Mouse (Mus musculus): ENCODE data around the gene Nova1. TPM values are rescaled to one million over a fixed set of nuclear protein-coding genes. Genes with fewer than 3 reads are reported as not detected.

Nova1 gene
- total and polyA plus RNA-seq, 3 experiments = not detected

DNA sequence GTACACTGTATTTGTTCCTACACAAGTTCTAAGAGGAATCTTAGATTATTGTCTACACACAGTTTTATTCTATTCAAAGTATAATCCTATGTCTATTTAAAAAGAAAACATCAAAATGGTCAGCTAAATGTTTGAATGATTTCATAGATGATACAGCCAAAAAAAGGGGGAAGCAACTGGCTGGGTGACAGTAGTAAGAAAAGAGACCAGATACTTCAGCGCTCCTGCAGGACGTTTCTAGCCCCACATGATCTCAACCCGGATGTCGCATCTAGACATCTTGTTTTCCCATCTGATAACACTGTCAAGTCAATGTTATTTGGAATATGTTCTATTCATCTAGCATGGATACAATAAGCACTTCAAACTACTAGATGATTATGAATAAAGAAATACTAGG, 99.7 kb downstream of the Nova1 start:
- H3K27ac ChIP-seq (ENCODE audit: insufficient read depth, low read depth) = no peak overlapping the region
- no peaks in the 10 kb centered on the region for H3K4me1 ChIP-seq (ENCODE audit: control insufficient read depth in 1 of 2, insufficient read depth in 2 of 2)
- no peaks in the 10 kb centered on the region for H3K79me2 ChIP-seq (replicated peaks; ENCODE audit: control insufficient read depth, extremely low read depth, insufficient read depth, poor library complexity, severe bottlenecking)
- TF ChIP-seq MAFK (IDR thresholded peaks at IDR 0.05; ENCODE audit: insufficient replicate concordance, low read length) (no peak), IRF4 (IDR thresholded peaks at IDR 0.05; ENCODE audit: low read depth, low read length) (no peak), ZC3H11A (IDR thresholded peaks at IDR 0.05; ENCODE audit: low read depth, low read length) (no peak), MYC (IDR thresholded peaks at IDR 0.05; ENCODE audit: low read depth, low read length) (no peak), POLR2AphosphoS2 (IDR thresholded peaks at IDR 0.05; ENCODE audit: low read depth, low read length) (no peak), MXI1 (IDR thresholded peaks at IDR 0.05; ENCODE audit: low read depth, low read length) (no peak), RCOR1 (conservative IDR thresholded peaks at IDR 0.05; ENCODE audit: low read depth, low read length) (no peak), SIN3A (IDR thresholded peaks at IDR 0.05; ENCODE audit: low read length) (no peak), JUND (conservative IDR thresholded peaks at IDR 0.05; ENCODE audit: low read depth, low read length) (no peak), EP300 (IDR thresholded peaks at IDR 0.05; ENCODE audit: low read length) (no peak), ZKSCAN1 (IDR thresholded peaks at IDR 0.05; ENCODE audit: borderline replicate concordance, low read depth, low read length) (no peak), POLR2A (IDR thresholded peaks at IDR 0.05; ENCODE audit: low read depth, low read length) (no peak), PAX5 (IDR thresholded peaks at IDR 0.05; ENCODE audit: low read length) (no peak), BHLHE40 (IDR thresholded peaks at IDR 0.05; ENCODE audit: low read depth, low read length) (no peak), MEF2A (IDR thresholded peaks at IDR 0.05; ENCODE audit: borderline replicate concordance, low read depth, low read length) (no peak)
- H3K9ac ChIP-seq (ENCODE audit: insufficient read depth, low read depth) = no peak overlapping the region
- H3K27me3 ChIP-seq (replicated peaks) = no peaks in the 10 kb centered on the region
- no peak overlapping the region for H3K4me3 ChIP-seq (replicated peaks in 1 of 3; ENCODE audit: low read depth in 2 of 3, low read length in 2 of 3, poor library complexity in 1 of 3)
- H3K4me2 ChIP-seq (ENCODE audit: insufficient read depth, low read depth, poor library complexity, severe bottlenecking) = no peak overlapping the region
- in situ Hi-C loops (cut with MboI; ENCODE audit: low pct_ligation_motif_present, low pct_unique_long_range_greater_than_20kb, low sequenced_read_pairs) = no loop called here
- H3K9me3 ChIP-seq (replicated peaks; ENCODE audit: low read length) = no peaks in the 10 kb centered on the region
- dilution Hi-C loops (cut with MboI; ENCODE audit: extremely low pct_ligation_motif_present, extremely low pct_unique_long_range_greater_than_20kb, low sequenced_read_pairs) = no loop called here
- no peak for DNase-seq (ENCODE audit: extremely low read depth)
- H3K36me3 ChIP-seq (replicated peaks in 1 of 2; ENCODE audit: control insufficient read depth in 1 of 2, insufficient read depth in 1 of 2, low read length in 1 of 2) = no peaks in the 10 kb centered on the region

DNA sequence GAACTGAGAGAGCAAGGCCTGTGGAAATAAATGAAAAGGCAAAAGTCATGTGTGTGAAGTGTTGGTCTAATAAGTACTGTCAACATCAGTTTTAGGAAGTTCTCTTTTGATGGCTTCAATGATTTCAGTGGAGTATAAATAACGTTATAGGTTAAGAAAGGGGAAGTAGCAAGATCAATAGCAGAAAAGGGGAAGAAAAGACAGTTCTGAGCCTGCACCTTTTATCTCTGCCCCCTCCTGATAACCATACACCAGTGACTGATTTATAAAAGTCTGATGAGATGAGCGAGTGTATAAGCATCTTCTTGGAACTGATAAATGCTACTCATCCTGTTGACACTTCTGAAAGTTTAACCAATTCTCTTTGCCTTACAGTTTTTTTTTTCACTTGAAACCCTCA, 108.6 kb downstream of the Nova1 start:
- Histone ChIP-seq H3K27ac (ENCODE audit: insufficient read depth, low read depth) (no peak overlapping the region), H3K9me3 (replicated peaks; ENCODE audit: low read length) (no peaks in the 10 kb centered on the region)
- dilution Hi-C loops (cut with MboI; ENCODE audit: extremely low pct_ligation_motif_present, extremely low pct_unique_long_range_greater_than_20kb, low sequenced_read_pairs) = no loop called here

More for the DNA sequence above, 108.6 kb downstream of the Nova1 start:
- Histone ChIP-seq H3K36me3 (replicated peaks in 1 of 2; ENCODE audit: control insufficient read depth in 1 of 2, insufficient read depth in 1 of 2, low read length in 1 of 2) (no peaks in the 10 kb centered on the region), H3K9ac (ENCODE audit: insufficient read depth, low read depth) (no peak overlapping the region), H3K4me3 (replicated peaks in 1 of 3; ENCODE audit: low read depth in 2 of 3, low read length in 2 of 3, poor library complexity in 1 of 3) (no peak overlapping the region), H3K4me1 (ENCODE audit: control insufficient read depth in 1 of 2, insufficient read depth in 2 of 2) (peaks cover 0 to 16% of the 10 kb centered on the region in 2 experiments; a peak in 1 of 4 replicates), H3K4me2 (ENCODE audit: insufficient read depth, low read depth, poor library complexity, severe bottlenecking) (no peak overlapping the region), H3K27me3 (replicated peaks) (no peaks in the 10 kb centered on the region), H3K79me2 (replicated peaks; ENCODE audit: control insufficient read depth, extremely low read depth, insufficient read depth, poor library complexity, severe bottlenecking) (no peaks in the 10 kb centered on the region)
- in situ Hi-C loops (cut with MboI; ENCODE audit: low pct_ligation_motif_present, low pct_unique_long_range_greater_than_20kb, low sequenced_read_pairs) = no loop called here
- peak; percentile 27 for DNase-seq (ENCODE audit: extremely low read depth)
- no peak for TF ChIP-seq JUND (conservative IDR thresholded peaks at IDR 0.05; ENCODE audit: low read depth, low read length)
- no peak for TF ChIP-seq BHLHE40 (IDR thresholded peaks at IDR 0.05; ENCODE audit: low read depth, low read length)
- no peak for TF ChIP-seq NELFE (IDR thresholded peaks at IDR 0.05; ENCODE audit: low read depth, low read length)
- no peak for TF ChIP-seq ZC3H11A (IDR thresholded peaks at IDR 0.05; ENCODE audit: low read depth, low read length)
- no peak for TF ChIP-seq ZKSCAN1 (IDR thresholded peaks at IDR 0.05; ENCODE audit: borderline replicate concordance, low read depth, low read length)
- TF ChIP-seq RAD21 (IDR thresholded peaks at IDR 0.05; ENCODE audit: low read depth, low read length) = no peak
- TF ChIP-seq CHD2 (IDR thresholded peaks at IDR 0.05; ENCODE audit: low read length) = no peak
- TF ChIP-seq PAX5 (IDR thresholded peaks at IDR 0.05; ENCODE audit: low read length) = no peak
- TF ChIP-seq USF1 (IDR thresholded peaks at IDR 0.05; ENCODE audit: low read depth, low read length) = no peak
- TF ChIP-seq MXI1 (IDR thresholded peaks at IDR 0.05; ENCODE audit: low read depth, low read length) = no peak
- no peak for TF ChIP-seq TBP (conservative IDR thresholded peaks at IDR 0.05; ENCODE audit: low read depth, low read length)
- no peak for TF ChIP-seq HCFC1 (IDR thresholded peaks at IDR 0.05; ENCODE audit: low read depth, low read length)
- no peak for TF ChIP-seq JUN (IDR thresholded peaks at IDR 0.05; ENCODE audit: insufficient read depth, low read depth, low read length)
